Mouse (Mus musculus) CD4-positive helper T cell, adult 2 months (primary cell): ENCODE measurements around the gene Dlgap4.

Source experiments
- DNase-seq: peaks from one replicate; pipeline ENCODE4 v3.0.0-alpha.2; 2012; ENCODE audit warnings: low read depth, missing footprints, low spot score

Dlgap4 gene

DNA sequence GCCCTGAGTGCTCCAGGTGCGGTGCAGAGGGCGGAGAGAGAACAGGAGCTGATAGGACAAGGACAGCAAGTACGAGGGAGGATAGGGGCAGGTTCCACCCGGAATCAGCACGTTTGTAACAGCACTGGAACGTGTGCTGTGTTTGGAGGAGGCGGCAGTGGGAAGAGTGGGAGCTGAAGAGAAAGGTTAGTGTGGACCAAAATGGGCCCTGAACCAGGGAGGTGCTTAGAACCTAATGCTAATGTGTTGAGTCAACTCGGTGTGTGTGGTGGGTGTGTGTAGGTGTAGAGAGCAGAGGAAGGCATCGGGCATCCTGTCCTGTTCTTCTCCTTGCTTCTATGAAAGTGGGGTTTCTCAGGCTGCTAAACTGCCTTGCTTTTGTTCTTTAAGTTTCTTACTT is 127.8 kb downstream of the Dlgap4 start:
- no peak for DNase-seq

GRCm38 (mm10) chr2:156741998-156742397 is 128.5 kb downstream of the Dlgap4 start:
- DNase-seq = no peak

DNA sequence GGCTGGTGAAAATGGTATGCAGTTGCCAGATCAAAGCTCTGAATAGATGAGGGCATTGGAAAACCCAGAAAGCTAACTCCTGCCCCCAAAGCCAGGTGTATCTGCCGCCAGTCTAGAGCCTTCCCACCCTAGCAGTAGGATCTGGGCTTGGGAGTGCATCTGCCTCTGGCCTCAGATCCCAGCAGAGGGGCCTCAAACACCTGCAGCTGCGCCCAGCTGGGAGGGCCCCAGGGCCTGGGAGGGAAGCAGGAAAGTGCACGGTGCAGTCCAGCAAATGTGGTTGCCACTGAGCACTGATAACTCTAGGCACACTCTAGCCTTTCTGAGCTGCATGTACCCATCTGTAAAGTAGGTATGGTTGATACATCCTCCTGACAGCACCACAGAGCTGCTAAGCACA is 129.7 kb downstream of the Dlgap4 start:
- no peak for DNase-seq

GRCm38 (mm10) chr2:156744414-156744813 is 130.9 kb downstream of the Dlgap4 start:
- DNase-seq = no peak

DNA sequence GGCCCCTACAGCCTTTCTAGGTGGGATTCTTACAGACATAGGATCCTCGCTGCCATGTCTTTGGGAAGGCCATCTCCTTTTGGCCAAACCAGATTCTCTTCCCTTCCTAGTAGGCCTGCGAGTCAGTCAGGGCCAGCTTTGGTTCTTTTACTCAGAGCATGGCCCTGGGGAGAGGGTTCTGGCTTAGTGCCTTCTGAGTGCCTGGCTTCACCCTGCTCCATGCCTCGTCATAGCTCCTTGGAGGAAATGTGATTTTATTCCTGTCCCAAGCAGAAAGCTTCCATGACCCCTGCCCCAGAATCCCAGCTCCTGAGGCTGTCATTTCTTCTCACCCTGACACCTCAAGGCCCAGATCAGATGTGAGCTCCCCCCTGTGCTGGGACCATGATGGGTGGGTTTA is 133.8 kb downstream of the Dlgap4 start:
- no peak for DNase-seq

GRCm38 (mm10) chr2:156749687-156750086 is 136.2 kb downstream of the Dlgap4 start:
- DNase-seq = no peak

DNA sequence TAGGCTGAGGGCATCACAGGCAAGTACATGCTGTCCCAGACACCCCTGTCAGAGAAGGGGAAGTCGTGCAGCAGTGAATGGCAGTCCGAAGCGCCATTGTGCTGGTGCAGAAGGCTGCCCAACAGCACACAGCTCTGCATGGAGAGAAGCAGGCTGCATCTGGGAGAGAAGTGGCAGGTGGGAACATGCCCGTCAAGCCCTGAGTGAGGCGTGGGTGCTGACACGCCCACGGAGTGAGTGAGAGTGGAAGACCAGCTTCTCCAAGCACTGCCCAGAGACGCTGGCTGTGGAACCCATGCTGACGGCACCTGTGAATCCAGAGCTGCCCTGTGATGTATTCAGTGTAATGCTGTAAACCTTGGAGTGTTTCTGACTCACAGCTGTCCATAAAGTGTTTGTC is 143.4 kb downstream of the Dlgap4 start:
- no peak for DNase-seq

DNA sequence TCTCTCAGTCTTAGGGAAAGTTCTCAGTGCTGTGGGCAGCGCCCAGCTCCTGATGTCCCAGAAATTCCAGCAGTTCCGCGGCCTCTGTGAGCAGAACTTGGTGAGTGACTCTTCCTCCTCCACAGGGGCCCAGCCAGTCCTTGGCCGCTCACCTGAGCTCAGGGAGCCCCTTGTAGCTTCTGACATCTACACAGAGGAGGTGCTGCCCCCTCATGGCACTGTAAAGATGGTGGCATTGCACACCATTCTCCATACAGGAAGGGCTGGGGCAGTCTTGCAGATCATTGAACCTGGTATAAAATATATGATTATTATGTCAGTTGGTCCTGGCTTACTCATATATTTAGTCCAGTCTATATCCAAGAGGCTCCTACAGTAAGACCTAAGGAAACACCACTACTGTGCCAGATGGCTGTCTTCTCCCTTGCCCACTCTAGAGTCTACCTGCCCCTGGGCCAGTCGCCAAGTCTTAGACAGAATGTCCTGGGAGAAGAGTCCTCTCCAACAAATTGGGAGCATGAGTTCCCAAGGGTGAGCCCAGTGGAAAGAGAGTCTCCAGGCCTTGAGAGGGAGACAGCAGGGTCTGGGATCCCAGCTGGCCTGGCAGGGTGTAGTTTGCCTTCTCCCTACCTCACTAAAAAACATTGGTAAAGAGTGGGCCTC is 147.5 kb downstream of the Dlgap4 start:
- no peak for DNase-seq

DNA sequence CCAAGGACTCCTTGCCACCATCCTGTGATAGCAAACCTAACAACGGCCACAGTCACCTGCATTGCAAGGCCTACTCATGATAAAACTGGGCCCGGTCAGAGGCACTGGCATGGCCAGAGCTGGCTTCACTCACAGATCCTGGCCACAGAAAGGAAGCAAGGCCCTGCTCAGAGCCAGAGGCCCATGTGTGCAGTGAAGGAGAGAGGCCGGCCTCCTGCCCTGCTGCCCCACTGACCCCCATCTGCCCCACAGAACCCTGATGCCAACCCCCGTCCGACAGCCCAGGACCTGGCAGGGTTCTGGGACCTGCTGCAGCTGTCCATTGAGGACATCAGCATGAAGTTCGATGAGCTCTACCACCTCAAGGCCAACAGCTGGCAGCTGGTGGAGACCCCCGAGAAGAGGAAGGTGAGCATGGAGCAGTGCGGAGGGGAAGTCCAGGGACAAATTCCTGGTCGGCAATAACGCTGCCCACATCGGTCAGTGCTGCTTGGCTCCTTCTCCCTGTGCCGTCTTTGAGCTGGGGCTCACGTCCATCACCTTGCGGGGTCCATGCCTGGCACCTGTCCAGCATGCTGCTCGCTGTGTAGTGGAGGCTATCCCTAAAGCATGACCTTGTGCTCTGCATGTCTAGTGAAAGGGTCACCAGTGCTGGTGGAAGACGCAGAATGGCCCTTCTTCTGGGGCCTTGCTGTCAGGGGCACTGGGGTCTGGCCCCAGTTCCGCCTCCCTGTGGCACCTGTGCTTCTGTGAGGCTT is 148.2 kb downstream of the Dlgap4 start:
- DNase-seq = no peak

GRCm38 (mm10) chr2:156762499-156762898 is 149.0 kb downstream of the Dlgap4 start:
- DNase-seq = no peak

DNA sequence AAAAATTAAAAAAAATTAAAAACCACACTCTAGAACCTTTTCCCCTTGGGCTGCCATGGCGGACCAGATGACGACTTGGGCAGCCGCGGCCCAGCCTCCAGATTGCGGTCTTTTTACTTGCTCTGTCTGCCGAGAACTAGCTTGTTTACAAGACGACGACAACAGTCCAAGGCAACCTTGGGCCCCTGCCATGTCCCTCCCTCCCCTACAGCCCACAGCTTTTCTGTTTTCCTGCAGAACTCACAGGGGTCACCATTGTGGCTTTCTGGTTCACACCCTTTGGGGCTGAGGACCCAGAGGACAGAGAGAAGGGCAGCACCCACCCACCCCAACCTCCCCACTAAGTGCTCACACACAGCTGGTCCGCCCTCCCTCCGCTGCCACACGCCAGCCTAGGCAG is 149.6 kb downstream of the Dlgap4 start:
- no peak for DNase-seq

- DNase-seq = no peak
Measured at GRCm38 (mm10) chr2:156764022-156764421, 150.5 kb downstream of the Dlgap4 start.

DNA sequence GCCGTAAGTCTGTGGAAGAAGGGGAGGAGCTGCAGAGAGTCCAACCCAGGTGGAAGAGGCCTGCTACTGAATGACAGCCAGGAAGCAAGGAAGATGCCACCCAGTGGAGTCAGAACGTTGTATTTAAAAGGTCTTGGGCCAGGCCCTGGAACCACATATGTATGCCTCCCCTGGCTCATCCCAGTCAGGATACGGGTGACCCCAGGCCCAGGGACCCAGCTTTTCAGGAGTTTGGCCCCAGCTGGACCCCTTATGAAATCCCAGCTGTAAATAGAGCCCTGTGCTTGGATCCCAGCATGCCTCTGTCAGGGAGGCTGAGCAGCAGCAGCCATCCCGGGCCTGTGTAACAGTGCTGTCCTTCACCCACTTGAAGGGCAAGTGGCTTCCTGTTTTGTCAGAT is 151.2 kb downstream of the Dlgap4 start:
- DNase-seq = no peak

- no peak for DNase-seq
Measured at GRCm38 (mm10) chr2:156765593-156765992, 152.1 kb downstream of the Dlgap4 start.

GRCm38 (mm10) chr2:156766227-156767019 is 152.9 kb downstream of the Dlgap4 start:
- DNase-seq = no peak

DNA sequence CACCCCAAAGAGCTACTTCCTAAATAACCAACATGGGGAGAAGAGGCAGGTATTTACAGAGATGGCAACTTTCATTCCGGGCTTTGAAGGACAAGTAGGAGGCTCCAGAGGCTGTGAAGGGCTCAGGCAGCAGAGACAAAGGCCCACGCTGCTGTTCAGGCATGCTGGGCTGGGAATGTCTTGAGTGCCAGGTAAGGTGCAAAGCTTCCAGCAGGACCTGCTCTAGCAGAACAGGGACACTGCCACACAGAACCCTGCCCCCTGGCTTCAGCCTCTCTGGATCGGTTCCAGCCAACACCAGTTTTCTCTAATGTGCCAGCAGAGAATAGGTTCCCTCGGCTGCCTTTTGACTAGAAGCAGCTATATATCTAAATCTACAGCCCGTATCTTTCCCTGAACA is 153.6 kb downstream of the Dlgap4 start:
- DNase-seq = no peak

DNA sequence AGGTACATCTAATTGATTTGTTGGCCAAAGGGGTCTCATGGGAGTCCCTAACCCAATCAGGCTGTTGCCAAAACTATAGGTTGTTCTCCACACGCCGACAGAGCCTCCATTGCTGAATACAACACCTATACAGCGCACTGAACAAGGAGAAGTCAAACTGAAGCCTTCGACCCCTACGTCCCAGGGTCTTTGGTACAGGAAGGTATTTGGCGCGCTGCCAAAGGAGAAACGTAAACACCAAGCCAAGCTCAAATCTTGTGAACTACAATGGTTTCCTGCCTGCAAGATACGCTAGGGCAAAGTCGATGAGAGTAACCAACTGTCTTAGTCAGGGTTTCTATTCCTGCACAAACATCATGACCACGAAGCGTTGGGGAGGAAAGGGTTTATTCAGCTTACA is 155.8 kb downstream of the Dlgap4 start:
- DNase-seq = no peak

DNA sequence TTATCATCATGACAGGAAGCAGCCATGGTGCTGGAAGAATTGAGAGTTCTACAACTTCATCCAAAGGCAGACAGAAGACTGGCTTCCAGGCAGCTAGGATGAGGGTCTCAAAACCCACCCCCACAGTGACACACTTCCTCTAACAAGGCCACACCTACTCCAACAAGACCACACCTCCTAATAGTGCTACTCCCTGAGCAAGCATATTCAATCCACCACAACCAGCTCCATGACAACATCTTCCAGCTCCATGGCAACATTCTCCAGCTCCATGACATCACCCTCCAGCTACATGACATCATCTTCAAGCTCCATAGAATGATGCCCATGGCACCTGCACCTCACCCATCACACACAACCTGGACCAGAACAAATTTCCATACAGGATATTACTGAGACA is 160.0 kb downstream of the Dlgap4 start:
- no peak for DNase-seq

- no peak for DNase-seq
Measured at GRCm38 (mm10) chr2:156774035-156774737, 160.7 kb downstream of the Dlgap4 start.

GRCm38 (mm10) chr2:156774738-156775454 is 161.4 kb downstream of the Dlgap4 start, which contains the start of gene Myl9:
TSS of gene Myl9 (plus strand) at chr2:156775420.
- DNase-seq = no peak
